Mouse (Mus musculus) liver, postnatal 0 days (tissue): ENCODE measurements at regions not wholly inside any gene's neighbourhood (a gene's known extent, or its start where the extent isn't known, plus 50 kb on each side); places are given as distances from the start of the nearest gene placed in this dataset.
A peak's percentile ranks its signal among the peaks of the same experiment; 100 is the strongest.

Experiments
- ATAC-seq: fragments of 200-750 bp; cut with Nextera tagmentation; 2 replicates; pipeline ENCODE4 v1.8.0; 2017; ENCODE audit warnings: mild to moderate bottlenecking, moderate library complexity
- DNase-seq: peaks from one replicate; pipeline ENCODE4 v3.0.0-alpha.2; 2016
- H3K27ac ChIP-seq: fragments of 300-500 bp; sonication (generic); 2 replicates; pipeline ENCODE4 v1.5.1; 2014; ENCODE audit warnings: antibody characterized with exemption, moderate library complexity, mild to moderate bottlenecking, low read depth
- H3K27me3 ChIP-seq: fragments of 300-500 bp; sonication (generic); 2 replicates; pipeline ENCODE4 v1.6.1; 2014; ENCODE audit warnings: low read length, control low read depth, mixed read lengths; ENCODE audit not compliant: insufficient read depth
- H3K36me3 ChIP-seq: fragments of 300-500 bp; sonication (generic); replicated peaks from 2 replicates; pipeline ENCODE4 v1.6.1; 2014; ENCODE audit warnings: mild to moderate bottlenecking, control low read depth, low read length, moderate library complexity, mixed read lengths; ENCODE audit not compliant: insufficient read depth
- H3K4me1 ChIP-seq: fragments of 300-500 bp; sonication (generic); 2 replicates; pipeline ENCODE4 v1.6.1; 2014; ENCODE audit warnings: antibody characterized with exemption, mild to moderate bottlenecking, control low read depth; ENCODE audit not compliant: insufficient read depth
- H3K4me2 ChIP-seq: fragments of 300-500 bp; sonication (generic); 2 replicates; pipeline ENCODE4 v1.6.1; 2014; ENCODE audit warnings: low read depth, mild to moderate bottlenecking, low read length, moderate library complexity, mixed read lengths
- H3K4me3 ChIP-seq: fragments of 300-500 bp; sonication (generic); 2 replicates; pipeline ENCODE4 v1.5.1; 2014; ENCODE audit warnings: low read depth, low read length
- H3K9ac ChIP-seq: fragments of 300-500 bp; sonication (generic); replicated peaks from 2 replicates; pipeline ENCODE4 v1.6.1; 2014; ENCODE audit warnings: mild to moderate bottlenecking, moderate library complexity
- H3K9me3 ChIP-seq: fragments of 300-500 bp; sonication (generic); 2 replicates; pipeline ENCODE4 v1.6.1; 2016; ENCODE audit warnings: mild to moderate bottlenecking, control low read depth, low read length, mixed read lengths
- CTCF ChIP-seq: sonication (generic); IDR thresholded peaks from 2 replicates; pipeline ENCODE4 v1.5.1; 2016; ENCODE audit warnings: antibody characterized with exemption, low read depth
- EP300 ChIP-seq: IDR thresholded peaks from 2 replicates; pipeline ENCODE4 v1.6.1; 2016; ENCODE audit warnings: antibody characterized with exemption, low read depth, mild to moderate bottlenecking
- WGBS: fragments of 180-500 bp; shearing (Covaris S2); extraction: QIAGEN DNeasy Blood & Tissue Kit; methylation state at CpG from one replicate; pipeline ENCODE4 v1.1.7; 2014; ENCODE audit not compliant: insufficient replicate concordance; 5-methylcytosine and 5-hydroxymethylcytosine counted together

GRCm38 (mm10) chr17:45873996-45874395 lies 140.4 kb upstream of the 1600014C23Rik start:
- Histone ChIP-seq H3K9ac (no peak overlapping the region), H3K27me3 (peaks cover 11% of the 10 kb centered on the region; the same call in 1 of the 2 replicates), H3K4me1 (peaks cover 18% of the 10 kb centered on the region), H3K36me3 (no peaks in the 10 kb centered on the region), H3K27ac (no peak overlapping the region), H3K9me3 (0 out of 2 replicates have a peak, but pooled peaks cover 2% of the 10 kb centered on the region), H3K4me3 (no peak overlapping the region), H3K4me2 (no peak overlapping the region)
- TF ChIP-seq EP300 = no peak
- no peak for TF ChIP-seq CTCF
- 26% methylated on average over 8 of the region's 8 CpGs for WGBS
- DNase-seq (no peak), ATAC-seq (no peak)

GRCm38 (mm10) chr17:45873200-45873955 lies 139.7 kb upstream of the 1600014C23Rik start:
- Histone ChIP-seq H3K4me2 (peak overlapping the region; percentile 13; the same call in 1 of the 2 replicates), H3K27ac (no peak overlapping the region), H3K9ac (no peak overlapping the region), H3K36me3 (no peaks in the 10 kb centered on the region), H3K27me3 (peaks cover 11% of the 10 kb centered on the region; the same call in 1 of the 2 replicates), H3K9me3 (no peaks in the 10 kb centered on the region), H3K4me1 (peaks cover 18% of the 10 kb centered on the region), H3K4me3 (no peak overlapping the region)
- DNase-seq (no peak), ATAC-seq (peak; percentile 57)
- TF ChIP-seq CTCF (no peak), EP300 (no peak)
- WGBS = 9% methylated on average over 21 of the region's 21 CpGs

- H3K9me3 ChIP-seq = no peaks in the 10 kb centered on the region
- peak; percentile 40 for ATAC-seq
Measured at GRCm38 (mm10) chr17:45871666-45872653, 138.3 kb upstream of the 1600014C23Rik start.

GRCm38 (mm10) chr17:45871067-45871466 lies 137.4 kb upstream of the 1600014C23Rik start:
- DNase-seq (no peak), ATAC-seq (no peak)
- Histone ChIP-seq H3K4me1 (peaks cover 18% of the 10 kb centered on the region), H3K9me3 (no peaks in the 10 kb centered on the region), H3K4me3 (no peak overlapping the region), H3K27ac (no peak overlapping the region), H3K4me2 (no peak overlapping the region), H3K36me3 (no peaks in the 10 kb centered on the region), H3K9ac (no peak overlapping the region), H3K27me3 (peaks cover 11% of the 10 kb centered on the region; the same call in 1 of the 2 replicates)
- WGBS = 63% methylated on average over 9 of the region's 9 CpGs
- TF ChIP-seq CTCF = no peak
- no peak for TF ChIP-seq EP300

More at GRCm38 (mm10) chr17:45871666-45872653, 138.3 kb upstream of the 1600014C23Rik start:
- Histone ChIP-seq H3K36me3 (no peaks in the 10 kb centered on the region), H3K27me3 (peaks cover 11% of the 10 kb centered on the region; the same call in 1 of the 2 replicates), H3K4me3 (peak overlapping the region; percentile 8; the same call in 1 of the 2 replicates), H3K9ac (no peak overlapping the region), H3K4me2 (peak overlapping the region; percentile 33), H3K27ac (0 out of 2 replicates have a peak overlapping the region, but pooled peaks have one; percentile 11), H3K4me1 (peaks cover 18% of the 10 kb centered on the region)
- 20% methylated on average over 22 of the region's 22 CpGs for WGBS
- TF ChIP-seq EP300 (no peak), CTCF (no peak)
- DNase-seq = no peak

GRCm38 (mm10) chr17:45869014-45869968 lies 135.6 kb upstream of the 1600014C23Rik start:
- TF ChIP-seq EP300 = no peak
- TF ChIP-seq CTCF = no peak
- WGBS = 65% methylated on average over 17 of the region's 17 CpGs

More at GRCm38 (mm10) chr17:45869014-45869968, 135.6 kb upstream of the 1600014C23Rik start:
- no peaks in the 10 kb centered on the region for H3K36me3 ChIP-seq
- H3K9me3 ChIP-seq = no peaks in the 10 kb centered on the region
- ATAC-seq (no peak), DNase-seq (no peak)
- H3K4me2 ChIP-seq = no peak overlapping the region
- no peak overlapping the region for H3K9ac ChIP-seq
- no peak overlapping the region for H3K4me3 ChIP-seq
- H3K27ac ChIP-seq = no peak overlapping the region
- peaks cover 18% of the 10 kb centered on the region for H3K4me1 ChIP-seq
- H3K27me3 ChIP-seq = peaks cover 9% of the 10 kb centered on the region; the same call in 1 of the 2 replicates
